Mouse (Mus musculus): ENCODE measurements around the gene Tmem95. TPM values are rescaled to one million over a fixed set of nuclear protein-coding genes. Genes with fewer than 3 reads are reported as not detected.
A peak's percentile ranks its signal among the peaks of the same experiment; 100 is the strongest.

The Tmem95 gene
- polyA plus RNA-seq, 1 experiment from 2014 or later: not detected

DNA sequence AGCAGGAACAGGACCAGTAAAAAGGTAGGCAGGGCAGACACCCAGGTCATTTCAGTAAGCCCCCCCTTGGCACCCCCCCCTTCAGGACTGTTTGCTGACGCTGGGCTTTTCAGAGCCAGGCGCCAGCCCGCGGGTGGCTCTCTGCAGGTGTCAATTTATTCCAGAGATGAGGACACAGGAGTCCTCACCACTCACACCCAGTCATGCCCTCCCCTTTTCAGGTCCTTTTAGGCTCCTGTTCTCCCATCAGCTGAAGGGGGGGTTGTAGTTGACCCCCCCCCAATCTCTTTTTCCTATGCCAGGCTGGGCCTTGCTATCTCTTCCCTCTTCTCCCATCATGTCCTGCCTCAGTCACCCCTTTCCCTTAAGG is 41.9 kb downstream of the Tmem95 start:
- Histone ChIP-seq H3K4me2 (ENCODE audit: low read length) (peak overlapping the region; percentile 96), H3K9me3 (replicated peaks; ENCODE audit: control insufficient read depth, low read length) (no peaks in the 10 kb centered on the region), H3K9ac (ENCODE audit: low read length) (peak overlapping the region; percentile 98), H3K4me3 (ENCODE audit: low read depth, low read length) (peak overlapping the region; percentile 90), H3K36me3 (ENCODE audit: control insufficient read depth, insufficient read depth, low read length) (peaks cover 28% of the 10 kb centered on the region), H3K4me1 (ENCODE audit: control insufficient read depth, insufficient read depth, low read length) (peaks cover 30% of the 10 kb centered on the region), H3K27ac (ENCODE audit: low read depth, low read length) (peak overlapping the region; percentile 95), H3K27me3 (replicated peaks; ENCODE audit: control insufficient read depth, insufficient read depth, low read length) (no peaks in the 10 kb centered on the region)
- DNase-seq (ENCODE audit: low spot score): no peak
- 6% methylated on average over 4 of the region's 4 CpGs for WGBS
- ATAC-seq: no peak

DNA sequence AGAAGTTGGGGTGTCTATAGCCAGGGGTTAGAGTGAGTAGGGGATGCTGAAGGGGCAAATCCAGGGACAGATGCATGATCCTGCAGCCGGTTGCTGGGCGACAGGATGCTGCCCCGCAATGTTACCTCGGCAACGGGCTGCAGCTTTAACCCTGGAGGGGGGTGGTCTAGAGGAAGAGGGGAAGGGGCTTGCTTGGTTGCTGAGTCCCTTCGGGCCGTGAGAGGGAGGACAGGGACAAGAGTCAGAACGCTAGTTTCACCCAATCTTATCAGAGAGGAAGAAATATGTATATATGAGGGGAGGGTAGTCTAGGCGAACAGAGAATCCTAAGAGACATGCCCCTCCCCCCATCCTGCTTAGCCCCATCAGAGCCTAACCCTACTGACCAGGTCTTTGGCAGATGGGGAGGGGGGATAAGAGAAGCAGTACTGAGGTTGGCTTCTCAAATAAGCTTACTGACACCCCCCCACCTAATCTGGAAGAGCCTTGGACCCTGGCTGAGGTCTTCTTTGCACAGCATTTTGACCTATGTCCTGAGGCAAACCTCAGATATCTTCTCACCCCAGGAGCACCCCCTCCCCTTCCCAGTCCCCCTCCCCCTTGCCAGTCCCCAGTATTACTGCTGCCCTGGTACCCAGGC is 42.4 kb downstream of the Tmem95 start:
- H3K9me3 ChIP-seq (replicated peaks; ENCODE audit: control insufficient read depth, low read length): no peaks in the 10 kb centered on the region
- peak overlapping the region; percentile 98 for H3K9ac ChIP-seq (ENCODE audit: low read length)
- peak overlapping the region; percentile 90 for H3K4me3 ChIP-seq (ENCODE audit: low read depth, low read length)
- H3K27ac ChIP-seq (ENCODE audit: low read depth, low read length): peak overlapping the region; percentile 17; the same call in 1 of the 2 replicates
- 4% methylated on average over 9 of the region's 9 CpGs for WGBS
- ATAC-seq (no peak), DNase-seq (ENCODE audit: low spot score) (peak; percentile 24)
- H3K36me3 ChIP-seq (ENCODE audit: control insufficient read depth, insufficient read depth, low read length): peaks cover 31% of the 10 kb centered on the region
- H3K27me3 ChIP-seq (replicated peaks; ENCODE audit: control insufficient read depth, insufficient read depth, low read length): no peaks in the 10 kb centered on the region
- H3K4me1 ChIP-seq (ENCODE audit: control insufficient read depth, insufficient read depth, low read length): peaks cover 30% of the 10 kb centered on the region
- H3K4me2 ChIP-seq (ENCODE audit: low read length): peak overlapping the region; percentile 96

DNA sequence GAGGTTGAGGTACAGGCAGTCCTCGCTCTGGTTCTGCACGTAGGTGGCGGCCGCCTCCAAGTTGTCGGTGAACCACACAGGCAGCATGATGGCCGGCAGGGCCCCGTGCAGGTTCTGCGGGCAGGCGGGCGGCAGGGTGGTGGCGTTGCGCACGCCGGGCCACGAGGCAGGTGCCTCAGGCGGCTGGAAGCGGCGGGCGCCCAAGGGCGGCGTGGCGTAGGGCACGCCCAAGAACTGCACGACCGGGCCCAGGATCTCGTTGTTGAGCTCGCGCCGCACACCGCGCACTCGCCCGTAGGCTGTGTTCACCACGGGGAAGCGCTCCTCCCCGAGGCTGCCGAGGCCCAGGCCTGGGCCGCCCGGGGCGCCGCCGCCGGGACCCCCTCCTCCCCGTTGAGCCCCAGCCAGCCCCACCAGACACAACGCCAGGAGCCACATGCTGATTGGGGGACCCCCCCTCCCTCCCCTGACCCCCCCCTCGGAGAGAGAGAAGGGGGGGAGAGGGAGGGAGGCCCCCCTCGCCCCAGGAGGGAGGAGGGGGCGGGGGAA is 43.7 kb downstream of the Tmem95 start:
- Histone ChIP-seq H3K4me3 (ENCODE audit: low read depth, low read length) (peak overlapping the region; percentile 90), H3K27me3 (replicated peaks; ENCODE audit: control insufficient read depth, insufficient read depth, low read length) (no peaks in the 10 kb centered on the region), H3K9ac (ENCODE audit: low read length) (peak overlapping the region; percentile 98), H3K4me1 (ENCODE audit: control insufficient read depth, insufficient read depth, low read length) (peaks cover 27% of the 10 kb centered on the region), H3K4me2 (ENCODE audit: low read length) (peak overlapping the region; percentile 96), H3K9me3 (replicated peaks; ENCODE audit: control insufficient read depth, low read length) (no peaks in the 10 kb centered on the region), H3K36me3 (ENCODE audit: control insufficient read depth, insufficient read depth, low read length) (peaks cover 31% of the 10 kb centered on the region), H3K27ac (ENCODE audit: low read depth, low read length) (peak overlapping the region; percentile 39; the same call in 1 of the 2 replicates)
- DNase-seq (ENCODE audit: low spot score): peak; percentile 51
- WGBS: 3% methylated on average over 37 of the region's 48 CpGs
- ATAC-seq: no peak

DNA sequence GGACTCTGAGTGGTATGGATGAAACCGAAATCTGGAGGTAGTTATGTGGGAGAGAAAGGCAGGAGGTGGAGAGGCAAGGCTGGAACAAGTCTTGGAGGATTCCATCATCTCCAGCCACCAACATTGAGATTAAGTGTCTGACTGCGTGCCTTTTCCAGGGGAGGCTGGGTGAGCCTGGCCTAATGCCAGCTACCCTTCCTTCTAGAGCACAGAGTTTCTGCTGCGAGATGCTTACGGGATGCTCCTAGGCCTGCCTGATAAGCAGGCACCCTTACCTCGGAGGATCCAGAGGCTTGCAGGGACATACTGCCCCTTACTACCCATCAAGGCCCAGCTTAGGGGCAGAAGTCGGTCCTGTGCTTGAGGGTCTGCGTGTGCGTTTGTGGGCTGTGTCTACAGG is 44.3 kb downstream of the Tmem95 start:
- WGBS: 49% methylated on average over 8 of the region's 8 CpGs
- H3K4me1 ChIP-seq (ENCODE audit: control insufficient read depth, insufficient read depth, low read length): peaks cover 24% of the 10 kb centered on the region
- no peaks in the 10 kb centered on the region for H3K27me3 ChIP-seq (replicated peaks; ENCODE audit: control insufficient read depth, insufficient read depth, low read length)
- DNase-seq (ENCODE audit: low spot score) (no peak), ATAC-seq (no peak)
- peak overlapping the region; percentile 90 for H3K4me3 ChIP-seq (ENCODE audit: low read depth, low read length)
- H3K4me2 ChIP-seq (ENCODE audit: low read length): peak overlapping the region; percentile 96
- H3K36me3 ChIP-seq (ENCODE audit: control insufficient read depth, insufficient read depth, low read length): peaks cover 36% of the 10 kb centered on the region
- no peak overlapping the region for H3K27ac ChIP-seq (ENCODE audit: low read depth, low read length)
- no peaks in the 10 kb centered on the region for H3K9me3 ChIP-seq (replicated peaks; ENCODE audit: control insufficient read depth, low read length)
- peak overlapping the region; percentile 98 for H3K9ac ChIP-seq (ENCODE audit: low read length)

DNA sequence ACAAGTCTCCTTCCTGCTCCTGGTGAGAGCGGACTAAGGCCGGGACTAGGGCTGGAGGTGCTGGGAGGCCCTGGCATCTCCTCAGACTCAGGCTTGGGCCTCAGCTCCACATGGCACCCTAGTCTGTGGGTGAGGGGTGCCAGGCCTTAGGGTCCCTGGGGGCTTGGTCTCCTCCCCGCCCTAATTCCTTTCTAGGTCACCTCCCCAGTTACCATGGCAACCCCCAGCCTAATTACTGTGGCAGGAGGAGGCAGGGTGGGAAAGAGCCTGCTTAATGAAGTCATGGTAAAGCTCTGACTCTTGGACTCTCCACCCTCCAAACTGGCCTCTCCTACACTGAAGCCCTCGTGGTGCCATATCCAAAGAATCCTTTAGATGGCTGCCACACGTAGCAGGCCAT is 49.0 kb downstream of the Tmem95 start:
- no peak overlapping the region for H3K27ac ChIP-seq (ENCODE audit: low read depth, low read length)
- no peak for ATAC-seq
- no peak overlapping the region for H3K4me3 ChIP-seq (ENCODE audit: low read depth, low read length)
- peaks cover 80% of the 10 kb centered on the region for H3K36me3 ChIP-seq (ENCODE audit: control insufficient read depth, insufficient read depth, low read length)
- no peaks in the 10 kb centered on the region for H3K27me3 ChIP-seq (replicated peaks; ENCODE audit: control insufficient read depth, insufficient read depth, low read length)
- DNase-seq (ENCODE audit: low spot score): no peak
- no peaks in the 10 kb centered on the region for H3K9me3 ChIP-seq (replicated peaks; ENCODE audit: control insufficient read depth, low read length)
- no peak overlapping the region for H3K9ac ChIP-seq (ENCODE audit: low read length)
- WGBS: 55% methylated on average over 5 of the region's 5 CpGs
- no peak overlapping the region for H3K4me2 ChIP-seq (ENCODE audit: low read length)
- H3K4me1 ChIP-seq (ENCODE audit: control insufficient read depth, insufficient read depth, low read length): peaks cover 2% of the 10 kb centered on the region

Small RNA genes within 50 kb of the gene (microRNA-seq; reads per million reads assigned to microRNA genes)
- gene Mir6924: not detected

Other genes starting within 250 kb of the Tmem95 start
- 34.2 and 35.0 TPM in 2 replicates for gene Fxr2, start 245.0 kb downstream of the Tmem95 start, polyA plus RNA-seq (2014; fragmentation: Nextera tagmentation; extraction: Ambion mirVana)
- gene Sox15, start 222.7 kb downstream of the Tmem95 start, polyA plus RNA-seq (2014; fragmentation: Nextera tagmentation; extraction: Ambion mirVana): not detected in 2 replicates
- gene Mpdu1, start 215.4 kb downstream of the Tmem95 start, polyA plus RNA-seq (2014; fragmentation: Nextera tagmentation; extraction: Ambion mirVana): 72.9 and 83.0 TPM in 2 replicates
- 8.2 and 9.6 TPM in 2 replicates for gene Cd68, start 211.9 kb downstream of the Tmem95 start, polyA plus RNA-seq (2014; fragmentation: Nextera tagmentation; extraction: Ambion mirVana)
- 1,177 and 1,222 TPM in 2 replicates for gene Eif4a1, start 205.6 kb downstream of the Tmem95 start, polyA plus RNA-seq (2014; fragmentation: Nextera tagmentation; extraction: Ambion mirVana)
- gene Senp3, start 195.9 kb downstream of the Tmem95 start, polyA plus RNA-seq (2014; fragmentation: Nextera tagmentation; extraction: Ambion mirVana): 81.8 and 88.2 TPM in 2 replicates
- gene Tnfsf13, start 192.2 kb downstream of the Tmem95 start, polyA plus RNA-seq (2014; fragmentation: Nextera tagmentation; extraction: Ambion mirVana): 0.53 TPM in 1 of 2 replicates, not detected in the other
- gene Tnfsf12, start 182.2 kb downstream of the Tmem95 start, polyA plus RNA-seq (2014; fragmentation: Nextera tagmentation; extraction: Ambion mirVana): 2.2 and 2.7 TPM in 2 replicates
- 1.5 and 1.6 TPM in 2 replicates for gene Tnfsfm13, start 181.9 kb downstream of the Tmem95 start, polyA plus RNA-seq (2014; fragmentation: Nextera tagmentation; extraction: Ambion mirVana)
- gene Polr2a, start 119.4 kb downstream of the Tmem95 start, polyA plus RNA-seq (2014; fragmentation: Nextera tagmentation; extraction: Ambion mirVana): 21.1 and 21.3 TPM in 2 replicates
- 0.56 TPM in 1 of 2 replicates, not detected in the other for gene Slc35g3, start 116.0 kb downstream of the Tmem95 start, polyA plus RNA-seq (2014; fragmentation: Nextera tagmentation; extraction: Ambion mirVana)
- 2.1 and 2.8 TPM in 2 replicates for gene Zbtb4, start 112.1 kb downstream of the Tmem95 start, polyA plus RNA-seq (2014; fragmentation: Nextera tagmentation; extraction: Ambion mirVana)
- gene Chrnb1, start 82.1 kb downstream of the Tmem95 start, polyA plus RNA-seq (2014; fragmentation: Nextera tagmentation; extraction: Ambion mirVana): 0.68 and 1.4 TPM in 2 replicates
- 2.9 and 3.0 TPM in 2 replicates for gene Fgf11, start 76.2 kb downstream of the Tmem95 start, polyA plus RNA-seq (2014; fragmentation: Nextera tagmentation; extraction: Ambion mirVana)
- 0.15 and 0.52 TPM in 2 replicates for gene Tmem102, start 72.4 kb downstream of the Tmem95 start, polyA plus RNA-seq (2014; fragmentation: Nextera tagmentation; extraction: Ambion mirVana)
- gene Gm39566, start 62.7 kb downstream of the Tmem95 start, polyA plus RNA-seq (2014; fragmentation: Nextera tagmentation; extraction: Ambion mirVana): not detected in 2 replicates
- not detected in 2 replicates for gene Spem2, start 59.6 kb downstream of the Tmem95 start, polyA plus RNA-seq (2014; fragmentation: Nextera tagmentation; extraction: Ambion mirVana)
- 0.39 TPM in 1 of 2 replicates, not detected in the other for gene Spem1, start 55.8 kb downstream of the Tmem95 start, polyA plus RNA-seq (2014; fragmentation: Nextera tagmentation; extraction: Ambion mirVana)
- 15.7 and 18.4 TPM in 2 replicates for gene Nlgn2, start 40.2 kb downstream of the Tmem95 start, polyA plus RNA-seq (2014; fragmentation: Nextera tagmentation; extraction: Ambion mirVana)
- 307 and 386 TPM in 2 replicates for gene Tmem256, start 39.5 kb downstream of the Tmem95 start, polyA plus RNA-seq (2014; fragmentation: Nextera tagmentation; extraction: Ambion mirVana)
- gene Plscr3, start 31.6 kb downstream of the Tmem95 start, polyA plus RNA-seq (2014; fragmentation: Nextera tagmentation; extraction: Ambion mirVana): 44.3 and 49.0 TPM in 2 replicates
- gene Tnk1, start 19.3 kb downstream of the Tmem95 start, polyA plus RNA-seq (2014; fragmentation: Nextera tagmentation; extraction: Ambion mirVana): 0.32 TPM in 1 of 2 replicates, not detected in the other
- 1.1 and 1.2 TPM in 2 replicates for gene Kctd11, start 3.4 kb upstream of the Tmem95 start, polyA plus RNA-seq (2014; fragmentation: Nextera tagmentation; extraction: Ambion mirVana)
- 0.10 and 0.17 TPM in 2 replicates for gene Acap1, start 17.5 kb upstream of the Tmem95 start, polyA plus RNA-seq (2014; fragmentation: Nextera tagmentation; extraction: Ambion mirVana)
- gene 2810408A11Rik, start 23.0 kb upstream of the Tmem95 start, polyA plus RNA-seq (2014; fragmentation: Nextera tagmentation; extraction: Ambion mirVana): 15.0 and 18.6 TPM in 2 replicates
- 16.7 and 23.8 TPM in 2 replicates for gene Neurl4, start 23.1 kb upstream of the Tmem95 start, polyA plus RNA-seq (2014; fragmentation: Nextera tagmentation; extraction: Ambion mirVana)
- 62.9 and 67.8 TPM in 2 replicates for gene Gps2, start 35.9 kb upstream of the Tmem95 start, polyA plus RNA-seq (2014; fragmentation: Nextera tagmentation; extraction: Ambion mirVana)
- 1,251 and 1,277 TPM in 2 replicates for gene Eif5a, start 43.9 kb upstream of the Tmem95 start, polyA plus RNA-seq (2014; fragmentation: Nextera tagmentation; extraction: Ambion mirVana)
- 3.9 and 4.0 TPM in 2 replicates for gene Ybx2, start 57.8 kb upstream of the Tmem95 start, polyA plus RNA-seq (2014; fragmentation: Nextera tagmentation; extraction: Ambion mirVana)
- 5.5 and 6.7 TPM in 2 replicates for gene Slc2a4, start 70.2 kb upstream of the Tmem95 start, polyA plus RNA-seq (2014; fragmentation: Nextera tagmentation; extraction: Ambion mirVana)
- not detected in 2 replicates for gene Cldn7, start 86.8 kb upstream of the Tmem95 start, polyA plus RNA-seq (2014; fragmentation: Nextera tagmentation; extraction: Ambion mirVana)
- 24.0 and 26.1 TPM in 2 replicates for gene Ctdnep1, start 103.1 kb upstream of the Tmem95 start, polyA plus RNA-seq (2014; fragmentation: Nextera tagmentation; extraction: Ambion mirVana)
- gene Elp5, start 104.5 kb upstream of the Tmem95 start, polyA plus RNA-seq (2014; fragmentation: Nextera tagmentation; extraction: Ambion mirVana): 189 and 203 TPM in 2 replicates
- gene Gabarap, start 113.1 kb upstream of the Tmem95 start, polyA plus RNA-seq (2014; fragmentation: Nextera tagmentation; extraction: Ambion mirVana): 701 and 779 TPM in 2 replicates
- gene Phf23, start 117.8 kb upstream of the Tmem95 start, polyA plus RNA-seq (2014; fragmentation: Nextera tagmentation; extraction: Ambion mirVana): 49.4 and 49.6 TPM in 2 replicates
- 19.7 and 25.7 TPM in 2 replicates for gene Dvl2, start 122.6 kb upstream of the Tmem95 start, polyA plus RNA-seq (2014; fragmentation: Nextera tagmentation; extraction: Ambion mirVana)
- gene Acadvl, start 137.4 kb upstream of the Tmem95 start, polyA plus RNA-seq (2014; fragmentation: Nextera tagmentation; extraction: Ambion mirVana): 53.3 and 58.4 TPM in 2 replicates
- 19.3 and 21.0 TPM in 2 replicates for gene Dlg4, start 138.9 kb upstream of the Tmem95 start, polyA plus RNA-seq (2014; fragmentation: Nextera tagmentation; extraction: Ambion mirVana)
- gene Asgr1, start 176.1 kb upstream of the Tmem95 start, polyA plus RNA-seq (2014; fragmentation: Nextera tagmentation; extraction: Ambion mirVana): 2.0 and 2.1 TPM in 2 replicates
- gene Asgr2, start 214.6 kb upstream of the Tmem95 start, polyA plus RNA-seq (2014; fragmentation: Nextera tagmentation; extraction: Ambion mirVana): not detected in 2 replicates